Mouse (Mus musculus): ENCODE results near the gene Zbtb20. TPM values are rescaled to one million over a fixed set of nuclear protein-coding genes. Genes with fewer than 3 reads are reported as not detected.

The Zbtb20 gene
- total RNA-seq, 4 experiments from 2014 or later = 253 to 310 (median 284) TPM

- DNase-seq (ENCODE audit: low spot score in 2 of 2) = no peak
Observed at GRCm38 (mm10) chr16:43286783-43287383, 411.2 kb downstream of the Zbtb20 start.

DNA sequence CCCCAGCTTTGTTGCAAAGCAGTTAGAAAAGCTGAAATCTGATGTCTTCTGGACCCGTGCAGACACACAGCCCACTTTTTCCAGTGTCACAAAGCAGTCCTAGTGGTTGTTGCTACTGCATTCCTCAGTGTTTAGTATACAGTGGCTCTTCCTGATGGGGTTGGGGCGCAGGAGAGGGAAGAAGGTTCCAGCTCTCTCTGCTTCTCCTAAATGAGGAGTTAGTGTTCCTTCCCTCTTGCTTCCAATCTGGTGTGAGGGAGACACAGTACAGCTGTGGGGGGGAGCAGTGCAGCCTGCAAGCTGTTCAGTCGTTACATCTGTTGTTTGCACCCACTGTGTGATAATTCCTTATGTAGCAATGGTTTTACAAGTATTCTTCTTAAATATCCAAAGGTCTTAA, 415.7 kb downstream of the Zbtb20 start:
- DNase-seq (ENCODE audit: low spot score in 2 of 2) = no peak

GRCm38 (mm10) chr16:43297953-43298596, 422.4 kb downstream of the Zbtb20 start:
- no peak for DNase-seq (ENCODE audit: low spot score in 2 of 2)

DNA sequence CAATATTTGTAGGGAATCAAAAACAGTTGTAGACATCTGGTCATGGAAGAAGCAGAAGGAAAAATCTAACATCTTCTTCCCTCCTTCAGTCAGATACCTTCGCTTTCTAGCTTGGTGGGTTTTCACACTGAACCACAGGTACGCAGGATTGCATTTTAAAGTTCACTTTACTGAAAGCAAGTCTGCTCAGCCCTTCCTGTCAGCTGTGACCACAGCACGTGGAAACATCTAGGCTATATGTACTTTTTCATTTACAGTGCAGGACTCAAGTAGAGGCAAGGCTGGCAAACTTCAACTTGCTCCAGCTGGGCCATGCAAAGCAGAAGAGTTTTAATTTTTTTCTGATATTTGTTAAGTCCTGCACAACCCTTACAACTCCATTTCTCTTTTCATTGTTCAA, 424.7 kb downstream of the Zbtb20 start:
- no peak for DNase-seq (ENCODE audit: low spot score in 2 of 2)

GRCm38 (mm10) chr16:43302171-43302570, 426.5 kb downstream of the Zbtb20 start:
- no peak for DNase-seq (ENCODE audit: low spot score in 2 of 2)

GRCm38 (mm10) chr16:43303245-43304197, 427.8 kb downstream of the Zbtb20 start:
- DNase-seq (ENCODE audit: low spot score in 2 of 2) = peak; percentile 37 to 56

GRCm38 (mm10) chr16:43309968-43310431, 434.3 kb downstream of the Zbtb20 start:
- no peak for DNase-seq (ENCODE audit: low spot score in 2 of 2)

GRCm38 (mm10) chr16:43324009-43324408, 448.3 kb downstream of the Zbtb20 start:
- no peak for DNase-seq (ENCODE audit: low spot score in 2 of 2)

- DNase-seq (ENCODE audit: low spot score in 2 of 2) = no peak
Observed at GRCm38 (mm10) chr16:43328221-43328620, 452.5 kb downstream of the Zbtb20 start.

- DNase-seq (ENCODE audit: low spot score in 2 of 2) = no peak
Observed at GRCm38 (mm10) chr16:43330206-43330605, 454.5 kb downstream of the Zbtb20 start.

- DNase-seq (ENCODE audit: low spot score in 2 of 2) = no peak
Observed at GRCm38 (mm10) chr16:43331440-43331839, 455.8 kb downstream of the Zbtb20 start.

DNA sequence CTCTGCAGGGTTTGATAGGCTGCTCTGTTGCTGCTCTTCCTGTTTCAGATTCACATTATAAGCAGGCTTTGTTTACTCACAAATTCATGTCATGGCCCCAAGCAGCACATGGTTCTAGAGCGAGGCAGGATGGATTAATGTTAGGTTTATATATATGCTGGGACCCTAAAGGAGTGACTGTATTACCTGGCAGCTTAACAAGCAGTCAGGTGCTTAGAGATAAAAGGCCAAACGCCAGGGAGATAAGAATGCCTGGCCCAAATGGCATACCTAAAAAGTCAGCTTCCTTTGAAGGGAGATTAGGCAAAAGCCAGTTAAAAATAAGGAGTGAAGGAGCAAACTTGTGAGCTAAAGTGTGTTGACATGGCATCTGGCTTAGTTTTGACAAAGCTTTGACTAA, 457.1 kb downstream of the Zbtb20 start:
- DNase-seq (ENCODE audit: low spot score in 2 of 2) = no peak

DNA sequence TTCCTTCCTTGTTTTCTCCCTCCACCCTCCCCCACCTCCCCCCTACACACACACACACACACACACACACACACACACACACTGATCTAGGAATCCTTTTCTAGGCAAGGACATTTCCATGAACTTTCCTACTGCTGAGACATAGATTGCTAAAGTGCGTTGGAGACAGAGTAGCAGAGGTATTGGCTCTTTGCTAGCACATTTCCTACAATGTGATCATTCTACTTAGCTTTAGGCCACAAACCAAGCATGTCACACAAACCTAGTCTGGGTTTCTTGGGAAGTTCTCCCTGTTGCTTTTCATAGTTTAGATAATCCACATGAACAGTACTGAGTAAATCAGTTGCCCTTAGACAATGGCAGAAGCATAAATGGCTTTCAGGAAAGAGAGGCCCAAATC, 457.6 kb downstream of the Zbtb20 start:
- no peak for DNase-seq (ENCODE audit: low spot score in 2 of 2)

DNA sequence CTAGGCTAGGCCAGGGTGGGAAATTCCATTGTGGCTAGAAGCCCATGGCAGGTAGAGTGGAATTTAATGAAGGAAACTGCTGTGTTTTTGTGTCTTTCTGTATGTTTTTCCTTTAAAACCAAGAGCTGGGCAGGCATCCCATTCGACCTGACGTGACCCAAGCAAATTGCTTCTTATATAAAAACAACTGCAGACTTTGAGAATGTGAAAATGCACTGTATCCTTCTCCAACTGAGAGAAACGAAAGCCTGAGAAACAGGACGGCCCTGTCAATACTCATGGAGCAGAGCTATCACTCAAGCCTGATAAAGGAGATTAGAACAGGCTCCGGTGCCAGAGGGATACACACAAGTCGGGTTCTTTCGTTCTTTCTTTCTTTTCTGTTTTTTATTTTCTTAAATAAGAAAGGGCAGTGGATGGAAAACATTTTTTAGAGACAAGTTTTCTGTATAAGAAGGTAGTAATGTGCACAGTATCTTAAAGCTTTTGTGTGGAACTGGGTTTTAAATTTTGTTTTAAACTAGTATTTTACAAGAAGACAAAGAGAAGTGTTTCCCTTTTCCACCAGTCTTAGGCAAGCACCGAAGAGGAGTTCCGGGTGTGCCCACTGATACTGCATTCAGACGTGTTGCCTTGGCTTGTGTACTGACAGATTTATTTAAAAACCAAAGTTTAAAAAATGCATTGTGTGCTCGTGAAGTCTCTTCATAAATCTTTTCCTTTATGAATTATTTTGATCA, 458.9 kb downstream of the Zbtb20 start:
- DNase-seq (ENCODE audit: low spot score in 2 of 2) = no peak

GRCm38 (mm10) chr16:43335151-43335823, 459.6 kb downstream of the Zbtb20 start:
- DNase-seq (ENCODE audit: low spot score in 2 of 2) = no peak

- DNase-seq (ENCODE audit: low spot score in 2 of 2) = no peak
Observed at GRCm38 (mm10) chr16:43335824-43336215, 460.1 kb downstream of the Zbtb20 start.

GRCm38 (mm10) chr16:43340712-43341111, 465.0 kb downstream of the Zbtb20 start:
- DNase-seq (ENCODE audit: low spot score in 2 of 2) = no peak

DNA sequence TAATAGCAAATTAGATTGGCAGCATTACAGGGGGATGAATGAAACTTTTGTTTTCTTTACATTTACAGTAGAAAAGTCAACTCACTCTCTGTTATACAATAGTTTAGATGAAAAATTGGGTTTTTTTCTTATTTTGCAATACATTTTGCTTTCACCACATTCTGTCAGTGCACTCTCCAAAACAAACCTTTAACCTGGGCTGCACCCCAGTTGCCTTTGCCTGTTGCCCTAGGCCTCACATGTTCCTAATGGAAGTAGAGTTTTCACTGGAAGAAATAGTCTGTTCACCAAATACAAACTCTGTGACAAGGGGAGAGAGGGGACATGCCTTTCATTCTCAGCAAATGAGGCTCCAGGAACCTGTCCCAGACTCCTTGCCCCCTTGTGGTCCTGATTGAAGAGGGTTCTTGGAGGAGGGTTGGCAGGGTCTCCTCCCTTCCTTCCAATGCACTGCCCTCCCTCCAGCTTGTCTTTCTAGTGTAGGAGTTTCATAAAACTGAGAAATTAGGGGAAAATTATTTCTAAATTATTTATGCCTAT, 466.3 kb downstream of the Zbtb20 start:
- no peak for DNase-seq (ENCODE audit: low spot score in 2 of 2)

DNA sequence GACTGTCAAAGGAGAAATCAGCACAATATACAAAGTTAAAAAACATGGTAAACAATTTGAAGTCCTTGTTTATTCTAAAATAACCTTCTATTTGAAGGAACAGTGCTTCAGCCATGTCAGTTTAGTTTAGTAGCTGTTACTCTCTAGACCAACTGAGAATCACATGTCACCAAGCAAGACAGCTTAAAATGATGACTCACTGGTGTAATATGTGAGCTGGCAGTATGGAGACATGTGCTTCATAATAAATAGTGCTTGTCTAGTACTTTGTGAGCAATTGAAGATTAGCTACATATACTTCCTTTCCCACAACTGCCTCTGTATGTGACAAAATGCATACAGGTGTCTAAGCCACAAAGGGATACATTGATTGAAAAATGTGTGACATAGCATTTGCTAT, 470.4 kb downstream of the Zbtb20 start:
- no peak for DNase-seq (ENCODE audit: low spot score in 2 of 2)

Measured in layer of hippocampus, adult 8-10 months (tissue).